Mouse (Mus musculus): ENCODE data around the gene Osbpl9. TPM values are rescaled to one million over a fixed set of nuclear protein-coding genes. Genes with fewer than 3 reads are reported as not detected.

Gene Osbpl9
- polyA plus RNA-seq (2012; ENCODE audit: insufficient read depth, low replicate concordance), result 5.6 and 13.2 TPM in 2 replicates

- Histone ChIP-seq H3K4me1 (peaks cover 17% of the 10 kb centered on the region), H3K9me3 (no peaks in the 10 kb centered on the region), H3K4me3 (replicated peaks) (peak within 1 kb of the TSS; percentile 100), H3K36me3 (replicated peaks; ENCODE audit: low read length) (peaks cover 3% of the 10 kb centered on the region), H3K27me3 (replicated peaks) (no peaks in the 10 kb centered on the region)
- TF ChIP-seq GATA1 (IDR thresholded peaks at IDR 0.05; ENCODE audit: borderline replicate concordance, low read length) (no peak), FLI1 (IDR thresholded peaks at IDR 0.05; ENCODE audit: low read length) (no peak)
These were observed at the start of gene Osbpl9 for GRCm38 (mm10) chr4:109201582-109202424. Gene Osbpl9 (minus strand): TSS chr4:109202272.

- H3K9me3 ChIP-seq, result no peaks in the 10 kb centered on the region
- peak overlapping the region; percentile 67 for H3K4me3 ChIP-seq (replicated peaks)
- H3K27me3 ChIP-seq (replicated peaks), result peaks cover 6% of the 10 kb centered on the region
- peaks cover 38% of the 10 kb centered on the region for H3K4me1 ChIP-seq
- no peaks in the 10 kb centered on the region for H3K36me3 ChIP-seq (replicated peaks; ENCODE audit: low read length)
- TF ChIP-seq GATA1 (IDR thresholded peaks at IDR 0.05; ENCODE audit: borderline replicate concordance, low read length), result no peak
- no peak for TF ChIP-seq FLI1 (IDR thresholded peaks at IDR 0.05; ENCODE audit: low read length)
These were observed 49.5 kb upstream of the Osbpl9 start for GRCm38 (mm10) chr4:109251605-109252004.

- H3K27me3 ChIP-seq (replicated peaks), result peaks cover 10% of the 10 kb centered on the region
- no peak for TF ChIP-seq GATA1 (IDR thresholded peaks at IDR 0.05; ENCODE audit: borderline replicate concordance, low read length)
- TF ChIP-seq FLI1 (IDR thresholded peaks at IDR 0.05; ENCODE audit: low read length), result no peak
- peaks cover 14% of the 10 kb centered on the region for H3K4me1 ChIP-seq
- H3K36me3 ChIP-seq (replicated peaks; ENCODE audit: low read length), result no peaks in the 10 kb centered on the region
- no peaks in the 10 kb centered on the region for H3K9me3 ChIP-seq
- no peak overlapping the region for H3K4me3 ChIP-seq (replicated peaks)
These were observed 43.0 kb upstream of the Osbpl9 start for GRCm38 (mm10) chr4:109245016-109245620.

- Histone ChIP-seq H3K9me3 (no peaks in the 10 kb centered on the region), H3K4me1 (peaks cover 14% of the 10 kb centered on the region), H3K4me3 (replicated peaks) (no peak overlapping the region), H3K27me3 (replicated peaks) (peaks cover 10% of the 10 kb centered on the region), H3K36me3 (replicated peaks; ENCODE audit: low read length) (no peaks in the 10 kb centered on the region)
- TF ChIP-seq FLI1 (IDR thresholded peaks at IDR 0.05; ENCODE audit: low read length), result no peak
- TF ChIP-seq GATA1 (IDR thresholded peaks at IDR 0.05; ENCODE audit: borderline replicate concordance, low read length), result no peak
These were observed 42.4 kb upstream of the Osbpl9 start for GRCm38 (mm10) chr4:109244506-109244905.

- peaks cover 6% of the 10 kb centered on the region for H3K27me3 ChIP-seq (replicated peaks)
- no peaks in the 10 kb centered on the region for H3K36me3 ChIP-seq (replicated peaks; ENCODE audit: low read length)
- no peaks in the 10 kb centered on the region for H3K9me3 ChIP-seq
- H3K4me3 ChIP-seq (replicated peaks), result no peak overlapping the region
- no peak for TF ChIP-seq FLI1 (IDR thresholded peaks at IDR 0.05; ENCODE audit: low read length)
- no peak for TF ChIP-seq GATA1 (IDR thresholded peaks at IDR 0.05; ENCODE audit: borderline replicate concordance, low read length)
- H3K4me1 ChIP-seq, result peaks cover 14% of the 10 kb centered on the region
These were observed 39.9 kb upstream of the Osbpl9 start for GRCm38 (mm10) chr4:109241934-109242333.

- H3K4me1 ChIP-seq, result peaks cover 14% of the 10 kb centered on the region
These were observed 39.1 kb upstream of the Osbpl9 start for GRCm38 (mm10) chr4:109241221-109241620.

GRCm38 (mm10) chr4:109238428-109239268, 36.6 kb upstream of the Osbpl9 start:
- H3K36me3 ChIP-seq (replicated peaks; ENCODE audit: low read length), result no peaks in the 10 kb centered on the region
- H3K9me3 ChIP-seq, result no peaks in the 10 kb centered on the region
- no peak overlapping the region for H3K4me3 ChIP-seq (replicated peaks)
- H3K27me3 ChIP-seq (replicated peaks), result peaks cover 6% of the 10 kb centered on the region
- TF ChIP-seq GATA1 (IDR thresholded peaks at IDR 0.05; ENCODE audit: borderline replicate concordance, low read length), result no peak
- TF ChIP-seq FLI1 (IDR thresholded peaks at IDR 0.05; ENCODE audit: low read length), result no peak
- H3K4me1 ChIP-seq, result peaks cover 9% of the 10 kb centered on the region; the same call in 1 of the 2 replicates

More at GRCm38 (mm10) chr4:109241221-109241620, 39.1 kb upstream of the Osbpl9 start:
- Histone ChIP-seq H3K9me3 (no peaks in the 10 kb centered on the region), H3K36me3 (replicated peaks; ENCODE audit: low read length) (no peaks in the 10 kb centered on the region), H3K4me3 (replicated peaks) (no peak overlapping the region), H3K27me3 (replicated peaks) (peaks cover 8% of the 10 kb centered on the region)
- TF ChIP-seq GATA1 (IDR thresholded peaks at IDR 0.05; ENCODE audit: borderline replicate concordance, low read length) (no peak), FLI1 (IDR thresholded peaks at IDR 0.05; ENCODE audit: low read length) (no peak)

- Histone ChIP-seq H3K4me1 (peaks cover 7% of the 10 kb centered on the region; the same call in 1 of the 2 replicates), H3K4me3 (replicated peaks) (no peak overlapping the region), H3K27me3 (replicated peaks) (peaks cover 6% of the 10 kb centered on the region), H3K9me3 (no peaks in the 10 kb centered on the region), H3K36me3 (replicated peaks; ENCODE audit: low read length) (no peaks in the 10 kb centered on the region)
- TF ChIP-seq FLI1 (IDR thresholded peaks at IDR 0.05; ENCODE audit: low read length) (no peak), GATA1 (IDR thresholded peaks at IDR 0.05; ENCODE audit: borderline replicate concordance, low read length) (no peak)
These were observed 34.3 kb upstream of the Osbpl9 start for GRCm38 (mm10) chr4:109236186-109236879.

Data from megakaryocyte, embryonic 14.5 days (primary cell).